Comparison of ENCODE assay signal across 21 mouse cellular contexts in the genomic region with DNA sequence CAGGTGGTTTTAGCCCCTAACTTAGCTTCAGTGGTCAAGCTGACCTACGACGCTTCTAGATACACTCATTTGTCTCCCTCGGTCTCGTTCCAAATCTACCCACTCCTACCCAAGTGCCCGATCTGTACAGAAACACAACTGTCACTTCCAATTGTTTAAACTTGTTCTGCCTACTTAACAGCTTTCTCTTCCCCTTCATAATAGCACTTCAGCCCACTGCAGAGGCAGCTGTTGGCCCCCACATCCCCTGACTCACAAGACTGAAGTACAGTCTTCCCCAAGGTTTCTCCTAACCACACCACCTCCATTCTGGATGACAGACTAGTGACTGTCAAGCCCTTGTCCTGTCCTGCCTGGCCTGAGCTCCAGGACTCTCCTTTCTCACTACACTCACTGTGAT.
"Had no signal": no experiment of that assay in that cellular context is flagged by ENCODE, and none has a peak within 500 bp of the region (broad histone marks: within the 10 kb centered on the region; RNA-seq: fewer than 3 reads in every experiment).

No protein-coding gene starts in this region.

- H3K27ac ChIP-seq: gastrocnemius, adult 2 months; heart, embryonic 10.5 days; hindbrain, embryonic 10.5 days; hindbrain, embryonic 12.5 days; hindbrain, embryonic 14.5 days; intestine, embryonic 15.5 days; left cerebral cortex, adult 2 months; limb, embryonic 10.5 days; limb, embryonic 12.5 days had no signal

- H3K36me3 ChIP-seq: heart, embryonic 12.5 days; hindbrain, embryonic 12.5 days; intestine, embryonic 15.5 days; limb, embryonic 10.5 days; limb, embryonic 12.5 days had no signal

- H3K27me3 ChIP-seq: heart, embryonic 12.5 days; hindbrain, embryonic 12.5 days; intestine, embryonic 15.5 days; limb, embryonic 12.5 days had no signal

- H3K4me3 ChIP-seq: gastrocnemius, adult 2 months; heart, embryonic 10.5 days; heart, embryonic 12.5 days; hindbrain, embryonic 10.5 days; hindbrain, embryonic 12.5 days; intestine, embryonic 15.5 days; left cerebral cortex, adult 2 months; limb, embryonic 10.5 days; limb, embryonic 12.5 days had no signal

- DNase-seq: gastrocnemius, adult 2 months; gastrocnemius, postnatal 10 days; gastrocnemius, postnatal 25 days; heart, adult 18-20 months; heart, postnatal 10 days; heart, postnatal 4 days; kidney, adult 18-20 months; kidney, adult 8-10 months; kidney, postnatal 10 days; kidney, postnatal 25 days; kidney, postnatal 4 days; liver had no signal
